Mouse (Mus musculus) cerebellum, adult 8-10 months (tissue): Measurements from ENCODE around the gene Gm20661.

ENCODE experiments used
- DNase-seq: peaks from one replicate; pipeline ENCODE4 v3.0.0; 2022

Gm20661 gene

DNA sequence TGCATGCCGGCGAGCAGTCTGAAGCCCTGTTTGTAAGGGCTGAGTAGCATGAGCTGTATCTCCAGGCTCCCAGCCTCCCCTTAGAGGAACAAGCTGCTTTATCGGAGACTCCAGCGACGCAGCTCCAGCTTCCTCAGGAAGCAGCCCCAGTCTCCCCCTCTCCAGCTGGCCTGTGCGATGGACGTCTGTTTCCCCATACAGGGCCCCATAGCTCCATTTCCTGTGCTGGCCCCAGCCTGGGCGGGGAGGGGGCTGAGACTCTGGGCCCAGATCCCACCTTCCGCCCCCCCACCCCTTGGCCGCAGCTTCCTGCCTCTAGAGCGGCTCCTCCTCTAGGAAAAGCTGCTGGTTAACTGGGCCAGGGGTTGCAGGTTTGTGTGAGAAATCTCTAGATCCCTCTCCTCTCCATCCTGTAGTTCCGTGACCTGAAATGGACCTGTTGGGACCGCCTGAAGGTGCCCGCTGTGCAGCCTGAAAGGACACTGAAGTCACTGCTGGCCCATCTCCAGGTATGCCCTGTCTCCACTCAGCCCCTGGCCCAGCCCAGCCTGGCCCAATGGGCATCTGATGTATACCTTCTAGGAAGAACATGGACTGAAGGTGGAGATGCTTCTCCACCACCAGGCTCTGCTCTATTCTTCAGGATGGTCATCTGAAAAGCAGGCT is at the start of gene Gm20661:
Gene Gm20661, plus strand, starts transcription at position 378 of the 666 bp plus-strand sequence.
- no peak for DNase-seq

DNA sequence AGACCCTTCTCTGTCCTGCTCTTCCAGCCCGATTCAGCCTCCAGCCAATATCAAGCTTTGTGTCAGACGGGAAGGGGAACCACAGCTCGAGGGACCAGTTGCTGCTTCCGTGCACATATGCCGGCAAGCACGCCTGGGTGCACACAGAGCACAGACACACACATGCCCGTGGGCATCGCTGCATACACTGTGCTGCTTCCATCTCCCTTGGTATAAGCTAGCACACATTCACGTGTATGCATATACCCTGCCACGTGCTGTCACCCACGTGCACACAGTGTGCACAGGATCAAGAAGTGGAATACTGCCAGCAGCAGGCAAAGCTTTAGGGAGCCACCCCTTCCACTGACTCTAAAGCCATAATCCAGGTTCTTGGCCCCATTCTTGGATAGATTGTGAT is 48.7 kb upstream of the Gm20661 start:
- no peak for DNase-seq

DNA sequence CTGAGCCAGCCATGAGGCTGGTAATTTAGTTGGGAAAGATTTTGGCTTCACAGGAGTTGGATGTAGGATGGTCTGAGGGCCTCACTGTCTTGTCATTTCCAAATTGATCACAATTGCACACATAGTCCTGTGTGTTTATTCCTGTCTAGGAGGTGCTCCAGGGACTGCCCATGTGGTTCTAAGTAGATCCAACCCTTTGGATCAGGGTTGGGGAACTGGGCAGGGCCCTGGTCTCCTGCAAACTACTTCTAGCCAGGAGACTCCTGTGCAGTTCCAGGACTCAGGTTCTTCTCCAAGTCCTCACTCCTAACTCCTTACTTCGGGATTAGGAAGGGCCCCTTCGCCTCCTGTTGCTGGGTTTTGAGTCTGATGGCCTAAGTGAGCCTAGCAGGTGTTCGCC is 47.5 kb upstream of the Gm20661 start, which contains the start of gene Camkv:
Gene Camkv, plus strand, starts transcription at position 301 of the 400 bp plus-strand sequence.
- DNase-seq = no peak

DNA sequence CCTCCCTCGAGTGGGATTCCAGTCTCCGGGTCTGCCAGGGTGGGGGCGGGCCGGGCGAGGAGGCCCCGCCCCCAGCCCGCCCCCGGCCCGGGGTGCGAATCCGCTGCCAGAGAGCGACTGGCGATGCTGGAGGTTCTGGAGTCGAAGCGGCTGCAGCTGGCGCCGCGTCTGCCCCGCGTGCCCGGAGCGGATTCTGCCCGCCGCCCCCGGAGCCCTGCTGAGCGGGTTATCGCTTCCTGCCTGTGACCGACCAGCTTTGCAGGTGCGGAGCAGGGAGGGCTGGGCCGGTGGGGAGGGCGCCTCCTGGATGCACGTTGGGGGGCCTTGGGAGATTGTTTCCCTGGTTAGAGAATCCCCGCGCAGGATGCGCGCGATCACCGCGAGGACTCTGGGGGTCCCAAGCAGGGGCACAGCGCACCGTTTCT is 47.1 kb upstream of the Gm20661 start:
- DNase-seq = no peak

DNA sequence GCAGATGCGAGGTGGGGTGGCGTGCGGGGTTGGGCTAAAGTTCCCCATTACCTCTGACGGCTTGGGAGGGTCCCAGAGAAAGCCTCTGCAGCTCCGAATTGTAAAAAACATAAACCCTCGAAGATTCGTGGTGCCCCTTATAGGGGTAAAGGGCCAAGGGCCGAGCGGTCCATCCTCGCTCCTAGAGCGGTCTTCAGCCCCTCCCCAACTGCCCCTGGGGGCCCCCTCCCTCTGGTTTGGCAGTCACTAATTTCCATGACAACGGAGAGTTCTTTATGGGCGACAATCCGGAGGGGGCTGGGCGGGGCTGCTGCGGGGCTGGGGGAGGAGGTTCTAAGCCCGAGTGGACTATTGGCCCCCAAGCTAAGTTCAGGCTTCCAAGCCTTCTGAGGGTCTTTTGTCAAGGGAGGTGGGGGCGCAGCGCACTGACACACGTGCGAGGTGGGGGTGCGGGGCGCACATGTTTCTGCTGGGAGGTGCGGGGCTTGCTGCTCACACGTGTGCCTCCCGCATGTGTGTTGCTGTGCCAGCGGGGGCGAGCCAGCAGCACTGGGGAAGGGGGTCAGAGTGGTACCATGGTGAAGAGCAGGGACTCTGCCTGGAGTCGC is 46.5 kb upstream of the Gm20661 start:
- no peak for DNase-seq

DNA sequence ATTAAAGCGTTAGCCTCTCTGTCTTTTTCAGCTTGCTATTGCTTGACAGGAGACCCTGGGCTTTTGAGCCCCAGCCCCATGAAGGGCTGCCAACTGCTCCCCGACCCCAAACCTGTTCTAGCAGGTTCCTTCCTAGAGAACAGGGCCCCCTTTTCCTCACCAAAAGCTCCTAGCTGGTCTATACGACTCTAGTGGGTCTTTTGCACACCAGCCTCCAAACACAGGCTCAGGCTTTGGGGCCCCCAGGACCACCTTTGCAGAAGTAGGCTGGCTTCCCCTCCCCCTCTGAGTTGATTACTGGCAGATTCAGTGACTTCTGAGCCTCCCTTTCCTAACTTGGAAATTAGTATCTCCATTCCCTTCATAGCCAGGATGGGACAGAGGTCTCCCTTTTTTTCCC is 46.0 kb upstream of the Gm20661 start:
- no peak for DNase-seq

DNA sequence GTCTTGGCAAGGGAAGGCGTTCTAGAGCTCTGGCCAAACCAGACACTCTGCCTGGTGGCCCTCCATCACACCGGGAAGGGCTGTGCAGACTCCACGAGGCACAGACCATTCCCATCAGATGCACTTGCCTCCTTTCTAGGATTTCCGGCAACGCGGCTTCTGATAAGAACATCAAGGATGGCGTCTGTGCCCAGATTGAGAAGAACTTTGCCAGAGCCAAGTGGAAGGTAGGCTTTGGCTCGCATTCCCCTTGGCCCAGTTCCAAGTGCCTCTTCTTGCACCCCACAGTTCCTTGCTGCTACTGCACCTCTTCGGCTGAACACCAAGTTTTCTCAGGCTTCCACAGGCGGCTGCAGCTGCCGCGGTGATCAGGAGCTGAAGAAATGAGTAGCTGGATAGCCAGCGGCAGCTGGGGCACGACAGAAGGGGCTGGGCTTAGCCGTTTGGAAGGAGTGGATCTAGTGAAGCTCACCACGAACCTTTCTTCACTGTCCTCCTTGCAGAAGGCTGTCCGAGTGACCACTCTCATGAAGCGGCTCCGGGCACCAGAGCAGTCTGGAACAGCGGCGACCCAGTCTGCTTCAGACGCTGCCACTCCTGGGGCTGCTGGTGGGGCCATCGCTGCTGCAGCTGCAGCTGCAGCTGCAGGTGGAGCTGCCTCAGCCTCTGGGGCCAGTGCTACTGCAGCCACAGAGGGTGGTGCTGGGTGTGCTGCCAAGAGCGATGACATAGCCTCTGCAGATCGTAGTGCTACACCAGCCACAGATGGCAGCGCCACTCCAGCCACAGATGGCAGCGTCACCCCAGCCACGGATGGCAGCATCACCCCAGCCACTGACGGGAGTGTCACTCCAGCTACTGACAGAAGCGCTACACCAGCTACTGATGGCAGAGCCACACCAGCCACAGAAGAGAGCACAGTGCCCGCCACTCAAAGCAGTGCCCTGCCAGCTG is 35.3 kb upstream of the Gm20661 start:
- DNase-seq = peak; percentile 41

DNA sequence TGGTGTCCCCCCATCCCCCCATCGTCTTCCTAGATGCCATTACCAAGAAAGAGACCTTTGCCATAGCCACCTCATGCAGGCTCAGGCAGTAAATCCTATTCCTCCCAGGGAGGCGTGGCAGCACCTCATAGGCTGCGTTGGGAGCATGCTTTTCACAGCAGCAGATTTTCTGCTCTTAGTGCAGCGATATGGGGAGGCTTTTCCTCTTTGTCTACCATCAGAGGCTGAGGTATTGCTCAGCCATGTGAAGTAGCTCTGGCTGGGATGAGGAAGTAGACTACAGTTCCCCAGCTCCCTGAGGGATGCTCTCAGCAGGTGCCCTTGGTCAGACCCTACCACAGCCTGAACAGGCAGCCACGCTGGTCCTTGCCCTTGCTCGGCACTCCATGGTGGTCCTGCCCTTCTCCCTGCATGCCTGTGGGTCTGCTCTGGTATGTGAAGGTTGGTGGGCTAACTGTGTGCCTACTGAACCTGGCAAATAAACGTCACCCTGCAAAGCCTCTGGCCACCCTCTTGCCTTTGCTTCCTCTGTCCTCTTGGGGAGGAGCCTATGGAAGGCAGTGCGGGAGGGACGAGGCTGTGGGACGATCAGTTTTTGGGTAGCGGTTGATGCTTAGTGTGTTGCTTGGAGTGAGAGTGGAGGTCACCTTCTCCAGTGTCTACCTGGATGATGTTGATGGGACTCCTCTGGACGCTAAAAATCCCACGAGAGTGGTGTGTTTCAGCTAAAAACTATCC is 33.5 kb upstream of the Gm20661 start:
- DNase-seq = no peak

DNA sequence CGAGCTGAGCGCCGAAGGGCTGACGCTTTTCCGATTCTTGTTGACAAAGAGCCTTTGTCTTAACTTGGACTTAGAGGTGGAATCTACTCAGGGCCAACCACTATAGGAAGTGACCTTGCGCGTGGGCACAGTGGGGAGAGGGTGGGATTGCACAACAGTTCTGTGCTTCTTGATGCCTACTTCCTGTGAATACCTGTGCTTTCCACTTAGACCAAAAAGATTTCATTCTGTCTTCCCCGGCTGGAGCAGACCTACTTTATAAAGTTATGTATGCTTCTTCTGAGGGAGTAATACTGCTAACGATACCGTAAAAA is 33.0 kb upstream of the Gm20661 start, which contains the start of gene Traip:
Gene Traip, plus strand, starts transcription at position 215 of the 314 bp plus-strand sequence.
- DNase-seq = no peak

DNA sequence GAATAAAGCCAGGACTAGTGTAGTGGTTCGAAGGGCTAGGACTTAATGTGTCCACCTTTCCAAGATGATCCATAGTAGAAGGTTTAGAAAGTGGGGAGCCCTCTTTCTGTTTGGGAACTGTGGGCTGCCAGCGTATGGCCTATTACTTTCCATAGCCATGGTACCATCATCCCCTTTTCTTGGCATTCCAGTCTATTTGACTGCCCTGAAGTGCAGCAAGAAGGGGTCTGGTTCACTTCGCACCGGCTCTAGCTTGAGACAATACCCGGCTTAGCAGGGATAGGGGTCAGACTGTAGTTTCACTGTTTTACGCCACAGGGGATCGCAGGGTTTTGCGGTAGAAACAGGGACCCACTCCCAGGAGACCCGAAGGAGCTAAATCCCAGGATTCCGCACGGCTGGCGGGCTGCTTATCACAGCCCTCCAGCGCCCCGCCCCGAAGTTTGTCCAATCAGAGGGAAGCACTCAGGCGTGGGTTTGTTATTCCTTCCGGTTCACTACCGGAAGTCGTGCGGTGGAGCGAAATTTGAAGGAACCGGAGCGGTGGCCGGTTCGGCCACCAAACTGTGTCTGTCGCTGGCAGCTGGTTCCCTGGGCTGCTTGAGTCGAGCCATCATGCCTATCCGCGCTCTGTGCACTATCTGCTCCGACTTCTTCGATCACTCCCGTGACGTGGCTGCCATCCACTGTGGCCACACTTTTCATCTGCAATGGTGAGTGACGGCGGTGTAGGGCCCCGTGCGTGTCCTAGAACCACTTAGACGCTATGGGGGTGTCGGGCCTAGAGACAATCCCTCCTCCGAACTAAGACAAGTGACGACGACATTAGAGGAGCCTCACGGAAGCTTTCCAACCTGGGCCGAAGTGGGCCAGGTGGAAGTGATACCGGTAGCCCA is 32.1 kb upstream of the Gm20661 start:
- DNase-seq = peak; percentile 87

DNA sequence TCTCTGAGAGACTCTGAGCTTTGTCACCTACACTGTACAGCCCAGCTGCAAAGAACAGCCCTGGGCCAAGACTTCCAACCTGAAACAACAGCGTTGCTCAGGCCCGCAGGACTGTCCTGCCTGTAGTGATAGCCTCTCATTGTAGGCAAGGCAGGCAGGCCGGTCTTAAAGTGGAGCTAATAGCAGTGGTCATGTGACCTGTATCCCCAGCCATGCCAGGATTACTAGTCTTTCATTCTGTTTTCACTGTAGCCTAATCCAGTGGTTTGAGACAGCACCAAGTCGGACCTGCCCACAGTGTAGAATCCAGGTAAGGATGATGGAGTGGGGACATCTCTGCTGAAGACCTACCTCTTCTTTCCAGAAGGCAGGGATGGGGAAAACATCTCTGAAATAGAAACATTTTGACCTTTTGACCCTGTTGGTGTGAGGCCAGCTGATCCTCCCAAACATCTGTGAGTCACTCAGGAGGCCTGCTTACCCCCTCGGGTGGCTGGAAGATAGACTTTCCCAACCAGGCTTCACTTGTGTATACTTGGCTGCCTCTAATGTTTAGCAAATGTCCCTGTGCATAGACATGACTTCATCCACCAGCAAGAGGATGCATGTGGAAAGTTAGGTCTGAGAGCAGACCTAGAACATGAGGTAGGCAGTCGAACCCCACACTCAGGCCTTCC is 27.1 kb upstream of the Gm20661 start:
- DNase-seq = no peak

DNA sequence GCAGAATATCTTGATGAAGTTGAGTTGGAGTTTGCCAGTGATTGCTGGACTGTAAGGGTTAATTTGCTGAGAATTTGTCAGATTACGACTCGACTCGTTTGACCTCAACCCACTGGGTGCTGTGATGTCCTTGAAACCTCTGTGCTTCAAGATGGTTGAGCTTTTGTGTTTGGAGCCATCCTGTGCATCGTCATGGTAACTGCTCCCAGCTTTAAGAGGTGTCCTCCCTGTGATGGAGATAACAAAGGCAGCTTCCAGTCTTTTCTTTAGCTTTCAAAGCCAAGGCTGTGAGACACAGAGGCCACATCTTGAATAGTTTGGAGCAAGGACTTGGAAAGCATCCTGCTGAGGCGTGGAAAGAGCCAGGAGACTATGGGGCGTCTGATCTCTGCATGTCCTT is 25.7 kb upstream of the Gm20661 start:
- DNase-seq = no peak

DNA sequence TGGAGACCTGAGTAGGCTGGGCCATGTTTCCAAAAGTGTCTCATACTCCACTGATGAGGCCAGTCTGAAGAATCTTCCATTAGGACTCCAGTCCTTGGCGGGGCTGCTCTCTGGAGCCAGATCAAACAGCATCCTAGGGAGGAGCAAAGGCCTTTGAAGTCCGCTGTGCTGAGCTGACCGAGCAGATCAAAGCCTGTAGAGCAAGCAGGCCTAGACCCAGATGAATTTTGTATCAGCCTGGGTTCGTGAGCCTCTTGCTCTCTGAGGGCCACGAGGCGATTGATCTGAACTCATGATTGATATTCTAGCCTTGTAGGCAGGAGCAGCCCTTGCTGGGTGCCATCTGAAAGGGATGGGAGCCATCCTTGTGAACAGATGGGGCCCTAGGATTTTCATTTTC is 23.0 kb upstream of the Gm20661 start:
- no peak for DNase-seq

DNA sequence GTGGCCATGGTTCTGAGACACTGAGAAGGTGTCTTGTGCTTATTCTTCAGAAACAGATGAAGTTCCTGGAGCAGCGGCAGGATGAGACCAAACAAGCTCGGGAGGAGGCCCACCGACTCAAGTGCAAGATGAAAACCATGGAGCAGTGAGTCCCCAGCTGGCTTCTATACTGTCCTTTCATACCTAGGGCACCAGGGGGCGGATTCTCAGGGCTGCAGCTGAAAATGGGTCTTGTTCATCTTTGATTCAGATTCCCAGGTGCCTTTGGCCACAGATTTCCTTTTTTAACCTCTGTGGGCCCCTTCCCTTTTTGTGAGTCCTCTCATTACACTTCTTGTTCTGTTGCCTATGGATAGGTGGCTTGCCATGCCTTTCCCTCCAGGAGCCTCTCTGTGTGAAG is 21.9 kb upstream of the Gm20661 start:
- DNase-seq = no peak

DNA sequence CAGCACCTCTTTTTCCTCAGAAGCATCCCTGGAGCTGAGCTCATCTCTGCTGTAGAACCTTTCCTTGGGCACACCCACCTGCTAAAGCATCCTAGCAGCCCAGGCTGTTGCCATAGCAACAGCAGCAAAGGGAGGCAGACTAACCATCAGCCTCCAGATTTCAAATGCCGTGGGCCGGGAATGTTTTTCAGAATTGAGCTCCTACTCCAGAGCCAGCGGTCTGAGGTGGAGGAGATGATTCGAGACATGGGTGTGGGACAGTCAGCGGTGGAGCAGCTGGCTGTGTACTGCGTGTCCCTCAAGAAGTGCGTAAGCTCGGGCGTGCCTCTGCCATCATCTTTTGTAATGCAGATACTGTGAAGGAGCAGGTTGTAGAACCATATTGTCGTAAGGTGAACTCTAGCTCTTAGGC is 21.5 kb upstream of the Gm20661 start:
- no peak for DNase-seq

DNA sequence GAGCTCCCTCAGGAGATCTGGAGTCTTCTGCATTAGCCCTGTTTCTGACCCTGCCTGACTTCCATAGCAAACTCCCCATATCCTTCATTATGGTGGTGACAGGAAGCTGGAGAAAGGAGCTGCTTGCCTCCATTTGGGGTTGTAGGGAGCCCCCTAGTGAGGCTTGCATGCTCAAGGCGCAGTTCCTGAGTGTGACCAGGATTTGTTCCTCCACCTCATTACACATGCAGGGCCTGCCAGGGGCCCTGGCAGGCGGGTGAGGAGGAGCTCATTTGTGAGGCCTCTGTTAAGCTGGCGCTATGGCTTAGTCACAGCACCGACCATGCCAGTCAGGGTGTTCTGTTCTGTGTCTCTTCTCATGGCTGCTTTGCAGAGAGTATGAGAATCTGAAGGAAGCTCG is 21.0 kb upstream of the Gm20661 start:
- DNase-seq = no peak

DNA sequence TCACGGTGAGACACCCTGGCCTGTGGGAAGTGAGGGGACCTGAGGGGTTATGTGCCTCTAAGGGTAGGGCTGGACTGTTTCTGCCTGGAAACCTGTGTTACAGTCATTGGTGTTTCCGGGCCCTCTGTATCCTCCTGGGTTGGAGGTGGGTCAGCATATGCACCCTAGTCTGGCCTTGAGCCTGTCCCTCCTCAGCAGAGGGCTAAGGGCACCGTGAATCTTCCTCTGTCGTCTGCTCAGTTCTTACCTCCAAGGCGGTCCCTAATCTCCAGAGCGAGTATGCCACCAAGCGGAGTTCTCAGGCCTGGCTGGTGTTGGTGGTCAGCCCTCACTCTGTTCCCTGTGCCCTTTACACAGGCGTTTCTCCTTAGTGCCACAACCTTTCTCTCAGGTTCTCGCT is 19.9 kb upstream of the Gm20661 start:
- DNase-seq = no peak

DNA sequence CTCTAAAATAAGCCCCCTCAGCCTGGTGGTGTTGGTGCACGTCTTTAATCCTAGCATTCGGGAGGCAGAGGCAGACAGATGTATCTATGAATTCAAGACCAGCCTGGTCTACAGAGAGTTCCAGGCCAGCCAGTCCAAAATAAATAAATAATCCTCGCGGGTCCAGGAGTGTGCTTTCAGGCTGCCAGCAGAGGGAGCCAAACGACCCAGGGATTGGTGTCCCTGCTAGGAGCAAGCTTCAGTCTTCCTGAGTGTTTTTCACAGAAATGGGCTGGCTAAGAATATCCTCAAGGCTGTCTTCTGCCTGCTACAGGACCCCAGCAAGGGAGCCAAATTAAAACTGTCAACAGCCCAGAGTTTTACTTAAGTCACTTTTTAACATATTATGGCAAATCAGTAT is 19.2 kb upstream of the Gm20661 start:
- DNase-seq = peak; percentile 77

DNA sequence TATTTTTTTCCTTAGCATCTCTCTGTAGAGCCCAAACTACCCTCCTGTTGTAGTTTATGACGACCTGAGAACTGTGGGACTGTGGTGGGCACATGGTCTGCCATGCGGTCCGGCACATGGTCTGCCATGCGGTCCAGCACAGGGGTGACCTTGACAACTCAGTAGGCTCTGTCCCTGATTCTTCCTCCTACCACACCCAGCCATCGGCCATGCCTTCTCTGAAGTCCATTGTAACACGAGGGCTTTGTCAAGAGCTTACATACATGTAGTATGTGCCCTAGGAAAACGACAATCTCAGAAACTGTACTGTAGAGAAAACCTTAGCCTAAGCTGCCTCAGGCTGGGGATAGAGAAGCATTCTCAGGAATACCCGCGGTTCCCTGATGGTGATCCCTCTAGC is 18.2 kb upstream of the Gm20661 start:
- DNase-seq = no peak

DNA sequence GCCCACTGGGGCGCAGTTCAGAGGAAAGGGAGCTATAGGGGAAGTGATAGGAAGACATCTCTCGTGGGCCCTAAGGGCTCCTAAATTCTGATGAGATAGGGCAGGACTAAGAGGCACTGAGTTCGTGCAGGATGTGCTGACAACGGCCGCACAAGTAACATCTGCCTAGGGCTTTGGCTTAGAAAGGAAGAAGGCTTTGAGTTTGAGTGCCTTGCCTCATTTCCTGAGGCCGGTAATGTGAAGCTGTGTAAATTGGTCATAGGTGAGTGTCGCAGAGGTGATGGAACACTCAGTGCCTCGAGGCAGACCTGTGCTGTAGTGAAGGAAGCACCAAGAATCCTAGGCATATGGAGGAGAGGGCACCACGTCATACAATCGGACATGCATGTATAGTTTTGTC is 16.2 kb upstream of the Gm20661 start:
- DNase-seq = no peak

DNA sequence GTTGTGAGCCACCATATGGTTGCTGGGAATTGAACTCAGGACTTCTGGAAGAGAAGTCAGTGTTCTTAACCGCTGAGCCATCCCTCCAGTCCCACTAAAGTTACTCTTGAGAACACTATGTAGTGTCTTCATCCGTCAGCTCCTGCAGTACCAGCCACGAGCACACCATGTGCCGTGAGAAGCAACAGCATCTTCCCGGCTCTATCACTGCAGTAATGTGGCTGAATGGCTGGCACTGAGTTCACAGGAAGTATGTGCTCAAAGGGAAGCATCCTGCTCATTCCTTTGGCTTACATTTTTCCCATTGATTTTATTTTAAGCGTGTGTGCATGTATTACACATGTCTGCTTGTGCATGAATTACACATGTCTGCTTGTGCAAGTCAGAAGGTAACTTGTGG is 15.4 kb upstream of the Gm20661 start:
- DNase-seq = no peak
